Mouse (Mus musculus) MEL (cell line): ENCODE results near the gene Atp6v1e2. TPM values are rescaled to one million over a fixed set of nuclear protein-coding genes. Genes with fewer than 3 reads are reported as not detected.
A peak's percentile ranks its signal among the peaks of the same experiment; 100 is the strongest.

ENCODE experiments used
- DNase-seq: peaks from one replicate; pipeline ENCODE4 v3.0.0; 2011; ENCODE audit warnings: low read depth, low spot score
- H3K27ac ChIP-seq: 2 replicates; pipeline ENCODE4 v1.5.1; 2012; ENCODE audit warnings: low read depth, mild to moderate bottlenecking, control low read depth, low read length, moderate library complexity; ENCODE audit not compliant: control insufficient read depth
- H3K27me3 ChIP-seq, 2 experiments: fragments of 150-350 bp in 1 of 2; sonication (generic) in 1 of 2; 2 replicates each; pipeline ENCODE4 v1.6.1; 2012; ENCODE audit warnings: low read length in 2 of 2, mild to moderate bottlenecking in 2 of 2, improper control_type of control experiment in 1 of 2, moderate library complexity in 1 of 2; ENCODE audit not compliant: insufficient read depth in 2 of 2, control insufficient read depth in 1 of 2
- H3K36me3 ChIP-seq, 2 experiments: 2 replicates each; pipeline ENCODE4 v1.6.1; 2012 to 2014; ENCODE audit warnings: low read length in 2 of 2, improper control_type of control experiment in 1 of 2, inconsistent platforms in 1 of 2, mild to moderate bottlenecking in 1 of 2; ENCODE audit not compliant: insufficient read depth in 2 of 2, control insufficient read depth in 1 of 2
- H3K4me1 ChIP-seq, 2 experiments: fragments of 150-350 bp in 1 of 2; sonication (generic) in 1 of 2; 2 replicates each; pipeline ENCODE4 v1.6.1; 2012; ENCODE audit warnings: low read length in 2 of 2, improper control_type of control experiment in 1 of 2, mild to moderate bottlenecking in 1 of 2; ENCODE audit not compliant: insufficient read depth in 2 of 2, control insufficient read depth in 1 of 2
- H3K4me3 ChIP-seq, 2 experiments: fragments of 150-350 bp in 1 of 2; sonication (generic) in 1 of 2; 2 replicates each; pipeline ENCODE4 v1.5.1; 2012; ENCODE audit warnings: low read depth in 2 of 2, low read length in 2 of 2, mild to moderate bottlenecking in 2 of 2, moderate library complexity in 2 of 2, control low read depth in 1 of 2, improper control_type of control experiment in 1 of 2; ENCODE audit not compliant: control insufficient read depth in 1 of 2, insufficient read depth in 1 of 2
- H3K79me2 ChIP-seq: 2 replicates; pipeline ENCODE4 v1.6.1; 2012; ENCODE audit warnings: mild to moderate bottlenecking, low read length, moderate library complexity; ENCODE audit not compliant: control insufficient read depth, poor library complexity, insufficient read depth
- H3K9ac ChIP-seq: 2 replicates; pipeline ENCODE4 v1.6.1; 2012; ENCODE audit warnings: low read depth, mild to moderate bottlenecking, control low read depth, low read length, moderate library complexity; ENCODE audit not compliant: control insufficient read depth, poor library complexity, severe bottlenecking
- H3K9me3 ChIP-seq: fragments of 150-350 bp; sonication (generic); replicated peaks from 2 replicates; pipeline ENCODE4 v1.6.1; 2012; ENCODE audit warnings: mild to moderate bottlenecking, low read length, improper control_type of control experiment, moderate library complexity; ENCODE audit not compliant: insufficient read depth
- CHD2 ChIP-seq: IDR thresholded peaks from 2 replicates; pipeline ENCODE4 v1.6.1; 2011; ENCODE audit warnings: low read length, improper control_type of control experiment
- E2F4 ChIP-seq: IDR thresholded peaks from 2 replicates; pipeline ENCODE4 v1.6.1; 2011; ENCODE audit warnings: low read depth, low read length, improper control_type of control experiment, borderline replicate concordance
- EP300 ChIP-seq, 2 experiments: IDR thresholded peaks; 2 replicates each; pipeline ENCODE4 v1.6.1; 2011; ENCODE audit warnings: improper control_type of control experiment in 2 of 2, low read length in 2 of 2, low read depth in 1 of 2, mild to moderate bottlenecking in 1 of 2
- ETS1 ChIP-seq: IDR thresholded peaks from 2 replicates; pipeline ENCODE4 v1.6.1; 2012; ENCODE audit warnings: low read depth, mild to moderate bottlenecking, inconsistent platforms, low read length, improper control_type of control experiment, moderate library complexity
- HCFC1 ChIP-seq: IDR thresholded peaks from 2 replicates; pipeline ENCODE4 v1.6.1; 2012; ENCODE audit warnings: low read depth, mild to moderate bottlenecking, inconsistent platforms, low read length, improper control_type of control experiment, moderate library complexity
- JUND ChIP-seq: IDR thresholded peaks from 2 replicates; pipeline ENCODE4 v1.6.1; 2011; ENCODE audit warnings: low read depth, mild to moderate bottlenecking, improper control_type of control experiment, low read length
- KAT2A ChIP-seq: conservative IDR thresholded peaks from 2 replicates; pipeline ENCODE4 v1.6.1; 2012; ENCODE audit warnings: low read depth, low read length, improper control_type of control experiment, inconsistent platforms
- MAZ ChIP-seq: IDR thresholded peaks from 2 replicates; pipeline ENCODE4 v1.6.1; 2012; ENCODE audit warnings: low read depth, mild to moderate bottlenecking, inconsistent platforms, low read length, improper control_type of control experiment
- MEF2A ChIP-seq: IDR thresholded peaks from 2 replicates; pipeline ENCODE4 v1.6.1; 2014; ENCODE audit warnings: low read depth, mild to moderate bottlenecking, inconsistent platforms, low read length, improper control_type of control experiment; ENCODE audit not compliant: poor library complexity, insufficient replicate concordance, severe bottlenecking; ENCODE audit errors: extremely low read depth
- MYC ChIP-seq: IDR thresholded peaks from 2 replicates; pipeline ENCODE4 v1.6.1; 2011; ENCODE audit warnings: low read depth, mild to moderate bottlenecking, low read length, improper control_type of control experiment, moderate library complexity
- NELFE ChIP-seq: IDR thresholded peaks from 2 replicates; pipeline ENCODE4 v1.6.1; 2011; ENCODE audit warnings: low read depth, low read length, improper control_type of control experiment
- NRF1 ChIP-seq: IDR thresholded peaks from 2 replicates; pipeline ENCODE4 v1.6.1; 2014; ENCODE audit warnings: low read depth, mild to moderate bottlenecking, inconsistent platforms, low read length, improper control_type of control experiment, moderate library complexity; ENCODE audit not compliant: poor library complexity, insufficient read depth, severe bottlenecking
- POLR2A ChIP-seq, 2 experiments: IDR thresholded peaks; 2 replicates each; pipeline ENCODE4 v1.6.1; 2011 to 2012; ENCODE audit warnings: low read length in 2 of 2, mild to moderate bottlenecking in 2 of 2, control low read depth in 1 of 2, improper control_type of control experiment in 1 of 2, low read depth in 1 of 2, moderate library complexity in 1 of 2; ENCODE audit not compliant: control insufficient read depth in 1 of 2, insufficient read depth in 1 of 2, poor library complexity in 1 of 2
- POLR2AphosphoS5 ChIP-seq: IDR thresholded peaks from 2 replicates; pipeline ENCODE4 v1.6.1; 2012; ENCODE audit warnings: low read depth, borderline replicate concordance, mild to moderate bottlenecking, inconsistent platforms, low read length, moderate library complexity, mixed read lengths
- RAD21 ChIP-seq: IDR thresholded peaks from 2 replicates; pipeline ENCODE4 v1.6.1; 2011; ENCODE audit warnings: mild to moderate bottlenecking, low read depth, low read length, improper control_type of control experiment
- RCOR1 ChIP-seq: IDR thresholded peaks from 2 replicates; pipeline ENCODE4 v1.6.1; 2012; ENCODE audit warnings: low read depth, mild to moderate bottlenecking, inconsistent platforms, low read length, improper control_type of control experiment
- TBP ChIP-seq: IDR thresholded peaks from 2 replicates; pipeline ENCODE4 v1.8.0; 2011; ENCODE audit warnings: low read depth, low read length, improper control_type of control experiment
- USF1 ChIP-seq: IDR thresholded peaks from 2 replicates; pipeline ENCODE4 v1.6.1; 2014; ENCODE audit warnings: low read depth, mild to moderate bottlenecking, inconsistent platforms, low read length, improper control_type of control experiment, moderate library complexity
- USF2 ChIP-seq, 2 experiments: IDR thresholded peaks; 2 replicates each; pipeline ENCODE4 v1.6.1; 2011 to 2012; ENCODE audit warnings: improper control_type of control experiment in 2 of 2, low read length in 2 of 2, borderline replicate concordance in 1 of 2, inconsistent platforms in 1 of 2, low read depth in 1 of 2, mild to moderate bottlenecking in 1 of 2; ENCODE audit not compliant: insufficient read depth in 1 of 2
- ZKSCAN1 ChIP-seq: IDR thresholded peaks from 2 replicates; pipeline ENCODE4 v1.6.1; 2012; ENCODE audit warnings: low read depth, mild to moderate bottlenecking, inconsistent platforms, low read length, improper control_type of control experiment, moderate library complexity
- ZNF384 ChIP-seq: IDR thresholded peaks from 2 replicates; pipeline ENCODE4 v1.6.1; 2012; ENCODE audit warnings: low read depth, mild to moderate bottlenecking, inconsistent platforms, low read length, improper control_type of control experiment
- polyA plus RNA-seq, 2 experiments: library from polyadenylated mRNA; stranded (reverse) in 1 of 2; unstranded in 1 of 2; fragments of >175 nt in 1 of 2; fragments of >200 nt in 1 of 2; gene quantifications; 2 replicates each; pipeline versions ENCODE4 v1.2.1 to v1.2.4; 2012; ENCODE audit warnings: low replicate concordance in 2 of 2, low read depth in 1 of 2; ENCODE audit not compliant: insufficient read length in 2 of 2, insufficient read depth in 1 of 2, missing spikeins in 1 of 2
- total RNA-seq: library from RNA; depleted of rRNA; stranded (reverse); fragments of 300-350 nt; gene quantifications from 2 replicates; pipeline ENCODE4 v1.2.3, GENCODE M21; 2012

Gene Atp6v1e2
- total and polyA plus RNA-seq, 3 experiments, result not detected

DNA sequence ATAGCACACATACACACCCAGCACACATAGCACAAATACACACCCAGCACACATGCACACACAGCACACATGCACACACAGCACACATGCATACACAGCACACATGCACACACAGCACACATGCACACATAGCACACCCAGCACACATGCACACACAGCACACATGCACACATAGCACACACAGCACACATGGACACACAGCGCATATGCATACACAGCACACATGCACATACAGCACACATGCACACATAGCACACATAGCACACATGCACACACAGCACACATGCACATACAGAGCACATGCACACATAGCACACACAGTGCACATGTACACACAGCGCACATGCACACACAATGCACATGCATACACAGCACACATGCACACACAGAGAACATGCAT, 34.0 kb upstream of the Atp6v1e2 start:
- no peak for DNase-seq
- Histone ChIP-seq H3K9ac (no peak overlapping the region), H3K27me3 (no peaks in the 10 kb centered on the region), H3K9me3 (no peaks in the 10 kb centered on the region), H3K36me3 (no peaks in the 10 kb centered on the region), H3K27ac (no peak overlapping the region), H3K79me2 (no peaks in the 10 kb centered on the region), H3K4me1 (no peaks in the 10 kb centered on the region), H3K4me3 (no peak overlapping the region)
- TF ChIP-seq ZNF384, result no peak
- TF ChIP-seq KAT2A, result no peak
- no peak for TF ChIP-seq E2F4
- no peak for TF ChIP-seq USF2 (IDR thresholded peaks at IDR 0.05; ENCODE audit: borderline replicate concordance in 1 of 2, insufficient read depth in 1 of 2, low read depth in 1 of 2, low read length in 2 of 2)
- no peak for TF ChIP-seq RAD21
- no peak for TF ChIP-seq HCFC1
- TF ChIP-seq EP300 (IDR thresholded peaks at IDR 0.05; ENCODE audit: low read depth in 1 of 2, low read length in 2 of 2), result no peak
- TF ChIP-seq JUND, result no peak
- TF ChIP-seq ETS1, result no peak
- no peak for TF ChIP-seq MYC
- no peak for TF ChIP-seq ZKSCAN1
- TF ChIP-seq MAZ, result no peak
- no peak for TF ChIP-seq NRF1

DNA sequence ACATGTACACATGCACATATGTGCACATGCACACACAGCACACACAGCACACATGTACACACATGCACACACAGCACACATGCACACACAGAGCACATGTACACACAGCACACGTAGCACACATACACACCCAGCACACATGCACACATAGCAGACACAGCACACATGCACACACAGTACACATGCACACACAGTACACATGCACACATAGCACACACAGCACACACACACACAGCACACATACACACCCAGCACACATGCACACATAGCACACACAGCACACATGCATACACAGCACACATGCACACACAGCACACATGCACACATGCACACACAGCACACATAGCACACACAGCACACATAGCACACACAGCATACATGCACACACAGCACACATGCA, 33.5 kb upstream of the Atp6v1e2 start:
- H3K79me2 ChIP-seq, result no peaks in the 10 kb centered on the region
- no peaks in the 10 kb centered on the region for H3K27me3 ChIP-seq
- no peaks in the 10 kb centered on the region for H3K9me3 ChIP-seq
- no peak overlapping the region for H3K9ac ChIP-seq
- no peaks in the 10 kb centered on the region for H3K4me1 ChIP-seq
- TF ChIP-seq POLR2AphosphoS5 (peak; percentile 75; the same call in 1 of the 2 replicates), POLR2A (IDR thresholded peaks at IDR 0.05; ENCODE audit: control insufficient read depth in 1 of 2, insufficient read depth in 1 of 2, low read depth in 1 of 2, low read length in 2 of 2, poor library complexity in 1 of 2) (no peak), RCOR1 (no peak)
- H3K36me3 ChIP-seq, result no peaks in the 10 kb centered on the region
- H3K4me3 ChIP-seq, result no peak overlapping the region
- H3K27ac ChIP-seq, result no peak overlapping the region
- no peak for DNase-seq

DNA sequence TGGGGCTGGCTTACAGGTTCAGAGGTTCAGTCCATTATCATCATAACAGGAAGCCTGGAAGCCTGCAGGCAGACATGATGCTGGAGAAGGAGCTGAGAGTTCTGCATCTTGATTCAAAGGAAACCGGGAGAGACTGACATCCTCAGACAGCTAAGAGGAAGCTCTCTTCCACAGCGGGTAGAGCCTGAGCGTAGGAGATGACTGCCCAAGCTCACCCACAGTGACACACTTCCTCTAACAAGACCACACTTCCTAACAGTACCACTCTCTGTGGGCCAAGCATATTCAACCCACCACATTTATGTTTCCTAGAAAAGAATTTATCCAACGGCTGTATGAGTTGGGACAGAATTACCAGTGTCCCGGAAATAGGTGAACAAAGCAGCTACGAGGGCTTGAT, 30.8 kb upstream of the Atp6v1e2 start:
- H3K4me3 ChIP-seq, result no peak overlapping the region
- no peaks in the 10 kb centered on the region for H3K36me3 ChIP-seq
- H3K9me3 ChIP-seq, result no peaks in the 10 kb centered on the region
- no peak overlapping the region for H3K9ac ChIP-seq
- DNase-seq, result no peak
- H3K4me1 ChIP-seq, result no peaks in the 10 kb centered on the region
- H3K27ac ChIP-seq, result no peak overlapping the region
- TF ChIP-seq CHD2 (no peak), ZNF384 (no peak), TBP (no peak), USF1 (no peak), NELFE (no peak), MEF2A (no peak)
- no peaks in the 10 kb centered on the region for H3K79me2 ChIP-seq
- H3K27me3 ChIP-seq, result no peaks in the 10 kb centered on the region
